Mouse (Mus musculus): Measurements from ENCODE around the gene Kdm3a. TPM values are rescaled to one million over a fixed set of nuclear protein-coding genes. Genes with fewer than 3 reads are reported as not detected.

The Kdm3a gene
- polyA plus RNA-seq, 1 experiment from 2014 or later, result 45.2 TPM

GRCm38 (mm10) chr6:71568616-71569015 is 64.2 kb downstream of the Kdm3a start:
- no peak overlapping the region for H3K4me3 ChIP-seq (replicated peaks)
- no peaks in the 10 kb centered on the region for H3K9me3 ChIP-seq
- WGBS, result 62% methylated on average over 3 of the region's 3 CpGs
- H3K4me2 ChIP-seq (replicated peaks), result no peak overlapping the region
- no peak for ATAC-seq
- H3K27me3 ChIP-seq (replicated peaks), result no peaks in the 10 kb centered on the region
- H3K9ac ChIP-seq, result no peak overlapping the region
- 0 out of 2 replicates have a peak, but pooled peaks cover 9% of the 10 kb centered on the region for H3K36me3 ChIP-seq
- no peaks in the 10 kb centered on the region for H3K4me1 ChIP-seq (replicated peaks)
- no peak overlapping the region for H3K27ac ChIP-seq

GRCm38 (mm10) chr6:71556826-71557225 is 76.0 kb downstream of the Kdm3a start:
- no peak for ATAC-seq
- H3K9me3 ChIP-seq, result no peaks in the 10 kb centered on the region
- H3K9ac ChIP-seq, result no peak overlapping the region
- H3K36me3 ChIP-seq, result 0 out of 2 replicates have a peak, but pooled peaks cover 4% of the 10 kb centered on the region
- H3K4me3 ChIP-seq (replicated peaks), result no peak overlapping the region
- H3K4me1 ChIP-seq (replicated peaks), result no peaks in the 10 kb centered on the region
- no peaks in the 10 kb centered on the region for H3K27me3 ChIP-seq (replicated peaks)
- H3K27ac ChIP-seq, result no peak overlapping the region
- H3K4me2 ChIP-seq (replicated peaks), result no peak overlapping the region
- 90% methylated on average over 2 of the region's 2 CpGs for WGBS

GRCm38 (mm10) chr6:71555507-71555951 is 77.3 kb downstream of the Kdm3a start:
- 0 out of 2 replicates have a peak, but pooled peaks cover 4% of the 10 kb centered on the region for H3K36me3 ChIP-seq
- H3K27ac ChIP-seq, result no peak overlapping the region
- no peak overlapping the region for H3K4me2 ChIP-seq (replicated peaks)
- H3K4me1 ChIP-seq (replicated peaks), result no peaks in the 10 kb centered on the region
- no peak overlapping the region for H3K9ac ChIP-seq
- 85% methylated on average over 2 of the region's 2 CpGs for WGBS
- ATAC-seq, result no peak
- no peak overlapping the region for H3K4me3 ChIP-seq (replicated peaks)
- H3K9me3 ChIP-seq, result no peaks in the 10 kb centered on the region
- H3K27me3 ChIP-seq (replicated peaks), result no peaks in the 10 kb centered on the region

GRCm38 (mm10) chr6:71543686-71544499 is 88.9 kb downstream of the Kdm3a start, which contains the start of gene Chmp3:
Gene Chmp3, plus strand, starts transcription at chr6:71543797.
- peak within 1 kb of the TSS; percentile 96 for H3K27ac ChIP-seq
- under 1% methylated on average over 59 of the region's 59 CpGs for WGBS
- no peaks in the 10 kb centered on the region for H3K9me3 ChIP-seq
- peak within 1 kb of the TSS; percentile 86 for H3K9ac ChIP-seq
- H3K36me3 ChIP-seq, result no peaks in the 10 kb centered on the region
- peak within 1 kb of the TSS; percentile 61 for H3K4me2 ChIP-seq (replicated peaks)
- H3K27me3 ChIP-seq (replicated peaks), result no peaks in the 10 kb centered on the region
- peak; percentile 100 for ATAC-seq
- peak within 1 kb of the TSS; percentile 62 for H3K4me3 ChIP-seq (replicated peaks)
- 0 out of 2 replicates have a peak, but pooled peaks cover 2% of the 10 kb centered on the region for H3K4me1 ChIP-seq (replicated peaks)

Other genes with a start within 250 kb of the Kdm3a start
- 13.9 and 16.0 TPM in 2 replicates for gene Rmnd5a, start 192.4 kb downstream of the Kdm3a start, polyA plus RNA-seq (2015; fragmentation: Nextera tagmentation; extraction: Ambion mirVana)
- gene Rnf103, start 139.1 kb downstream of the Kdm3a start, polyA plus RNA-seq (2015; fragmentation: Nextera tagmentation; extraction: Ambion mirVana), result 27.9 and 29.9 TPM in 2 replicates
- 68.9 and 70.2 TPM in 2 replicates for gene Chmp3, start 89.2 kb downstream of the Kdm3a start, polyA plus RNA-seq (2015; fragmentation: Nextera tagmentation; extraction: Ambion mirVana)
- gene Reep1, start 74.6 kb upstream of the Kdm3a start, polyA plus RNA-seq (2015; fragmentation: Nextera tagmentation; extraction: Ambion mirVana), result 16.1 and 16.6 TPM in 2 replicates
- 74.3 and 74.8 TPM in 2 replicates for gene Mrpl35, start 194.0 kb upstream of the Kdm3a start, polyA plus RNA-seq (2015; fragmentation: Nextera tagmentation; extraction: Ambion mirVana)
- 241 and 242 TPM in 2 replicates for gene Immt, start 198.3 kb upstream of the Kdm3a start, polyA plus RNA-seq (2015; fragmentation: Nextera tagmentation; extraction: Ambion mirVana)

All from intestine, embryonic 15.5 days (tissue).